22 mouse cellular contexts compared by ENCODE assay signal in the genomic region with DNA sequence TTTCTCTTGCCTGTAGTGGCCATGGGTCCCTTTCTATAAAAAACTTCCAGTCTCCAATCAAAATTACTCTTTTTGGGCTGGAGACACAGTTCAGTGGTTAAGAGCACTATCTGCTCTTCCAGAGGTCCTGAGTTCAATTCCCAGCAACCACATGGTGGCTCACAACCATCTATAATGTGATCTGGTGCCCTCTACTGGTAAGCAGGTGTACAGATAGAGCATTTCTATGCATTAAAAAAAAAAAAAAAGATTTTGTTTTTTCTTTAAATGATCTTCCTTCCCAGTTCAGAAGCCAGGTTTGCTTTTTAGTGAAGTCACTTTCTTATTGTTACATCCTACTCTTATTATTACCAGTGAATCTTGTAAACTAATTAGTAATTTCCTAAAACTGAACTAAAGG.
DNase-seq lines count a peak whose midpoint lies in the region; ATAC-seq and TF ChIP-seq lines count a peak whose summit lies in the region.
"Had no signal": no experiment of that assay in that cellular context is flagged by ENCODE, and none has a peak within 500 bp of the region (broad histone marks: within the 10 kb centered on the region; RNA-seq: fewer than 3 reads in every experiment).

No protein-coding gene starts in this region.

- peak; percentile 58 for TF ChIP-seq CTCF in layer of hippocampus, adult 2 months (conservative IDR thresholded peaks at IDR 0.05)
- TF ChIP-seq CTCF in midbrain, postnatal 0 days (IDR thresholded peaks at IDR 0.05): peak; percentile 25; the same call in 1 of the 2 replicates

- H3K9me3 ChIP-seq in midbrain, postnatal 0 days (ENCODE audit: low read length): no peaks in the 10 kb centered on the region
- no peaks in the 10 kb centered on the region for H3K9me3 ChIP-seq in midbrain, embryonic 11.5 days (ENCODE audit: control insufficient read depth, low read length)
- H3K9me3 ChIP-seq: forebrain, embryonic 10.5 days; heart, embryonic 10.5 days; intestine, embryonic 15.5 days; kidney, embryonic 15.5 days; limb, embryonic 10.5 days; midbrain, embryonic 10.5 days; neural tube, embryonic 15.5 days had no signal

- H3K4me2 ChIP-seq in midbrain, postnatal 0 days (ENCODE audit: low read depth, low read length, poor library complexity, severe bottlenecking): no peak overlapping the region
- no peak overlapping the region for H3K4me2 ChIP-seq in midbrain, embryonic 11.5 days
- H3K4me2 ChIP-seq: intestine, embryonic 15.5 days; kidney, embryonic 15.5 days; neural tube, embryonic 15.5 days had no signal

- H3K27ac ChIP-seq in layer of hippocampus, adult 2 months: no peak overlapping the region
- H3K27ac ChIP-seq in midbrain, postnatal 0 days (ENCODE audit: low read depth, low read length): no peak overlapping the region
- no peak overlapping the region for H3K27ac ChIP-seq in midbrain, embryonic 11.5 days (ENCODE audit: low read depth, low read length)
- H3K27ac ChIP-seq: forebrain, embryonic 10.5 days; heart, embryonic 10.5 days; intestine, embryonic 15.5 days; kidney, embryonic 15.5 days; limb, embryonic 10.5 days; midbrain, embryonic 10.5 days; neural tube, embryonic 15.5 days had no signal

- DNase-seq in CD4-positive, CD25-positive, alpha-beta regulatory T cell, adult 2 months (ENCODE audit: low read depth, low spot score): peak; percentile 3
- no peak for DNase-seq in layer of hippocampus, adult 2 months (ENCODE audit: low spot score in 2 of 2)
- no peak for DNase-seq in layer of hippocampus, postnatal 14 days (ENCODE audit: low spot score in 2 of 2)
- no peak for DNase-seq in midbrain, postnatal 0 days (ENCODE audit: low spot score)
- DNase-seq in midbrain, embryonic 11.5 days (ENCODE audit: low spot score, missing footprints): no peak
- no peak for DNase-seq in frontal cortex, postnatal 36 days (ENCODE audit: low spot score in 2 of 2)
- no peak for DNase-seq in Muller cell, postnatal 12 days (ENCODE audit: inconsistent ontology term)
- DNase-seq: adrenal gland, adult 2 months; cerebellum, adult 11-12 months; cerebellum, postnatal 14 days; kidney, postnatal 4 days; layer of hippocampus, adult 9-11 months; lung, adult 2 months had no signal

- no peak overlapping the region for H3K9ac ChIP-seq in midbrain, postnatal 0 days (replicated peaks; ENCODE audit: low read length, poor library complexity, severe bottlenecking)
- H3K9ac ChIP-seq in midbrain, embryonic 11.5 days (ENCODE audit: low read length): no peak overlapping the region
- H3K9ac ChIP-seq: intestine, embryonic 15.5 days; kidney, embryonic 15.5 days; neural tube, embryonic 15.5 days had no signal

- no peaks in the 10 kb centered on the region for H3K36me3 ChIP-seq in midbrain, postnatal 0 days (ENCODE audit: insufficient read depth, low read length)
- no peaks in the 10 kb centered on the region for H3K36me3 ChIP-seq in midbrain, embryonic 11.5 days (ENCODE audit: control insufficient read depth, insufficient read depth, low read length)
- H3K36me3 ChIP-seq: forebrain, embryonic 10.5 days; intestine, embryonic 15.5 days; kidney, embryonic 15.5 days; limb, embryonic 10.5 days; neural tube, embryonic 15.5 days had no signal

- no peak for ATAC-seq in CD4-positive, CD25-positive, alpha-beta regulatory T cell, adult 4 months
- ATAC-seq in midbrain, postnatal 0 days (ENCODE audit: low FRiP score): no peak
- no peak for ATAC-seq in midbrain, embryonic 11.5 days (ENCODE audit: low FRiP score)
- ATAC-seq: hindbrain, embryonic 16.5 days; intestine, embryonic 15.5 days had no signal

- no peak overlapping the region for H3K4me3 ChIP-seq in layer of hippocampus, adult 2 months
- H3K4me3 ChIP-seq in midbrain, postnatal 0 days (ENCODE audit: low read depth, low read length): no peak overlapping the region
- no peak overlapping the region for H3K4me3 ChIP-seq in midbrain, embryonic 11.5 days (ENCODE audit: low read depth, low read length)
- H3K4me3 ChIP-seq: forebrain, embryonic 10.5 days; heart, embryonic 10.5 days; intestine, embryonic 15.5 days; kidney, embryonic 15.5 days; limb, embryonic 10.5 days; midbrain, embryonic 10.5 days; neural tube, embryonic 15.5 days had no signal

- no peaks in the 10 kb centered on the region for H3K27me3 ChIP-seq in midbrain, postnatal 0 days (ENCODE audit: insufficient read depth, low read length)
- no peaks in the 10 kb centered on the region for H3K27me3 ChIP-seq in midbrain, embryonic 11.5 days (ENCODE audit: control insufficient read depth, insufficient read depth, low read length)
- H3K27me3 ChIP-seq: intestine, embryonic 15.5 days; kidney, embryonic 15.5 days; neural tube, embryonic 15.5 days had no signal

- H3K4me1 ChIP-seq in midbrain, postnatal 0 days (ENCODE audit: insufficient read depth, low read length): no peaks in the 10 kb centered on the region
- H3K4me1 ChIP-seq in midbrain, embryonic 11.5 days (ENCODE audit: control insufficient read depth, insufficient read depth, low read length): no peaks in the 10 kb centered on the region
- H3K4me1 ChIP-seq: forebrain, embryonic 10.5 days; heart, embryonic 10.5 days; intestine, embryonic 15.5 days; kidney, embryonic 15.5 days; limb, embryonic 10.5 days; midbrain, embryonic 10.5 days; neural tube, embryonic 15.5 days had no signal
